Mouse (Mus musculus): ENCODE results near the gene 1110002E22Rik.

1110002E22Rik gene

GRCm38 (mm10) chr3:138064732-138065645, at the start of gene 1110002E22Rik:
TSS of gene 1110002E22Rik (plus strand) at chr3:138065052.
- no peak for DNase-seq (ENCODE audit: low spot score)

- no peak for DNase-seq (ENCODE audit: low spot score)
Measured at GRCm38 (mm10) chr3:138016810-138017209, 48.0 kb upstream of the 1110002E22Rik start.

- DNase-seq (ENCODE audit: low spot score) = no peak
Measured at GRCm38 (mm10) chr3:138022003-138022402, 42.8 kb upstream of the 1110002E22Rik start.

- no peak for DNase-seq (ENCODE audit: low spot score)
Measured at GRCm38 (mm10) chr3:138022651-138023050, 42.2 kb upstream of the 1110002E22Rik start.

- no peak for DNase-seq (ENCODE audit: low spot score)
Measured at GRCm38 (mm10) chr3:138026286-138026685, 38.6 kb upstream of the 1110002E22Rik start.

GRCm38 (mm10) chr3:138027575-138028362, 37.1 kb upstream of the 1110002E22Rik start:
- no peak for DNase-seq (ENCODE audit: low spot score)

GRCm38 (mm10) chr3:138029351-138029750, 35.5 kb upstream of the 1110002E22Rik start:
- no peak for DNase-seq (ENCODE audit: low spot score)

- no peak for DNase-seq (ENCODE audit: low spot score)
Measured at GRCm38 (mm10) chr3:138030563-138030962, 34.3 kb upstream of the 1110002E22Rik start.

GRCm38 (mm10) chr3:138033986-138034385, 30.9 kb upstream of the 1110002E22Rik start:
- DNase-seq (ENCODE audit: low spot score) = no peak

GRCm38 (mm10) chr3:138040938-138041337, 23.9 kb upstream of the 1110002E22Rik start:
- no peak for DNase-seq (ENCODE audit: low spot score)

- DNase-seq (ENCODE audit: low spot score) = no peak
Measured at GRCm38 (mm10) chr3:138041591-138042301, 23.1 kb upstream of the 1110002E22Rik start.

GRCm38 (mm10) chr3:138043316-138043715, 21.5 kb upstream of the 1110002E22Rik start:
- no peak for DNase-seq (ENCODE audit: low spot score)

- no peak for DNase-seq (ENCODE audit: low spot score)
Measured at GRCm38 (mm10) chr3:138049555-138049954, 15.3 kb upstream of the 1110002E22Rik start.

GRCm38 (mm10) chr3:138050772-138051171, 14.1 kb upstream of the 1110002E22Rik start:
- no peak for DNase-seq (ENCODE audit: low spot score)

- no peak for DNase-seq (ENCODE audit: low spot score)
Measured at GRCm38 (mm10) chr3:138051431-138051830, 13.4 kb upstream of the 1110002E22Rik start.

GRCm38 (mm10) chr3:138053969-138054368, 10.9 kb upstream of the 1110002E22Rik start:
- DNase-seq (ENCODE audit: low spot score) = no peak

GRCm38 (mm10) chr3:138056976-138057375, 7.9 kb upstream of the 1110002E22Rik start:
- no peak for DNase-seq (ENCODE audit: low spot score)

GRCm38 (mm10) chr3:138058226-138058625, 6.6 kb upstream of the 1110002E22Rik start:
- no peak for DNase-seq (ENCODE audit: low spot score)

GRCm38 (mm10) chr3:138060429-138060828, 4.4 kb upstream of the 1110002E22Rik start:
- DNase-seq (ENCODE audit: low spot score) = no peak

GRCm38 (mm10) chr3:138061205-138061911, 3.5 kb upstream of the 1110002E22Rik start:
- no peak for DNase-seq (ENCODE audit: low spot score)

GRCm38 (mm10) chr3:138062673-138063072, 2.2 kb upstream of the 1110002E22Rik start:
- no peak for DNase-seq (ENCODE audit: low spot score)

All from testis, postnatal 14 days (tissue).